Mouse (Mus musculus) heart, postnatal 0 days (tissue): Measurements from ENCODE around the gene Kctd18. TPM values are rescaled to one million over a fixed set of nuclear protein-coding genes. Genes with fewer than 3 reads are reported as not detected.

Source experiments
- ATAC-seq: fragments of 200-750 bp; cut with Nextera tagmentation; 2 replicates; pipeline ENCODE4 v1.8.0; 2017; ENCODE audit warnings: low read depth, moderate number of reproducible peaks, moderate library complexity; ENCODE audit not compliant: insufficient read depth
- DNase-seq: peaks from one replicate; pipeline ENCODE4 v3.0.0-alpha.2; 2016; ENCODE audit warnings: low spot score
- H3K27ac ChIP-seq: fragments of 300-500 bp; sonication (generic); 2 replicates; pipeline ENCODE4 v1.5.1; 2014; ENCODE audit warnings: low read depth, mild to moderate bottlenecking
- H3K27me3 ChIP-seq: fragments of 300-500 bp; sonication (generic); 2 replicates; pipeline ENCODE4 v1.6.1; 2014; ENCODE audit warnings: low read length, mixed read lengths; ENCODE audit not compliant: control insufficient read depth, insufficient read depth
- H3K36me3 ChIP-seq: fragments of 300-500 bp; sonication (generic); replicated peaks from 2 replicates; pipeline ENCODE4 v1.6.1; 2014; ENCODE audit warnings: low read length, mixed read lengths; ENCODE audit not compliant: control insufficient read depth, insufficient read depth
- H3K4me1 ChIP-seq: fragments of 300-500 bp; sonication (generic); 2 replicates; pipeline ENCODE4 v1.6.1; 2014; ENCODE audit warnings: antibody characterized with exemption; ENCODE audit not compliant: control insufficient read depth, insufficient read depth
- H3K4me2 ChIP-seq: fragments of 300-500 bp; sonication (generic); 2 replicates; pipeline ENCODE4 v1.6.1; 2014; ENCODE audit warnings: low read depth, mild to moderate bottlenecking, low read length, moderate library complexity
- H3K4me3 ChIP-seq: fragments of 300-500 bp; sonication (generic); 2 replicates; pipeline ENCODE4 v1.5.1; 2014; ENCODE audit warnings: low read depth, low read length
- H3K9ac ChIP-seq: fragments of 300-500 bp; sonication (generic); replicated peaks from 2 replicates; pipeline ENCODE4 v1.6.1; 2014; ENCODE audit warnings: low read depth, low read length, mixed read lengths
- H3K9me3 ChIP-seq: fragments of 300-500 bp; sonication (generic); replicated peaks from 2 replicates; pipeline ENCODE4 v1.6.1; 2016; ENCODE audit warnings: low read length; ENCODE audit not compliant: control insufficient read depth
- CTCF ChIP-seq: IDR thresholded peaks from 2 replicates; pipeline ENCODE4 v1.5.1; 2016; ENCODE audit warnings: antibody characterized with exemption, control low read depth, low read depth
- EP300 ChIP-seq: IDR thresholded peaks from 2 replicates; pipeline ENCODE4 v1.6.1; 2016; ENCODE audit warnings: antibody characterized with exemption, low read depth
- WGBS: fragments of 180-500 bp; shearing (Covaris S2); extraction: QIAGEN DNeasy Blood & Tissue Kit; methylation state at CpG from one replicate; pipeline ENCODE4 v1.1.7; 2014; 5-methylcytosine and 5-hydroxymethylcytosine counted together
- polyA plus RNA-seq: library from polyadenylated mRNA; unstranded; fragments of >200 nt; fragmentation: Nextera tagmentation; extraction: Ambion mirVana; gene quantifications from 2 replicates; pipeline ENCODE4 v1.2.1, GENCODE M21; 2015
- total RNA-seq: library from RNA; depleted of rRNA; stranded (reverse); fragments of >200 nt; gene quantifications from 2 replicates; pipeline ENCODE4 v1.2.3, GENCODE M21; 2014; ENCODE audit warnings: low replicate concordance; rRNA removed

Gene Kctd18
- total RNA-seq = 8.9 and 13.6 TPM in 2 replicates
- polyA plus RNA-seq = 7.6 and 7.8 TPM in 2 replicates

DNA sequence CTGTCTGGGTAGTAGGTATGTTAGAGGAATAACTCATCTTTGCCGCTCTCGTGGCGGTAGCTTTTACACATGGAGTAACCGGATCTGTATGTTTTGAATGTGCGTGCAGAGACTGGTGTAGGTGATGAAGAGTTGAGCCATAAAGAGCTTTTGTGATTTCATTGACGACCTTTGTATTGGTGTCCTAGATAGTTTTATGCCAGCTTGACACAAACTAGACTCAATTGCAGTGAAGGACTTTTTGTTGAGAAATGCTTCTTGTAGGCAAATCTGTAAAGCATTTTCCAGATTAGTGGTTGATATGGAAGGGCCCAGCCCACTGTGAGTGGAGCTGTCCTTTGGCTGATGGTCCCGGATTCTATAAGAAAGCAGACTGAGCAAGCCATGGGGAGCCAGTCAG, at the start of gene Kctd18:
TSS of gene Kctd18 (minus strand) at position 101 of the 400 bp plus-strand sequence.
- no peaks in the 10 kb centered on the region for H3K9me3 ChIP-seq
- peaks cover 63% of the 10 kb centered on the region for H3K36me3 ChIP-seq

DNA sequence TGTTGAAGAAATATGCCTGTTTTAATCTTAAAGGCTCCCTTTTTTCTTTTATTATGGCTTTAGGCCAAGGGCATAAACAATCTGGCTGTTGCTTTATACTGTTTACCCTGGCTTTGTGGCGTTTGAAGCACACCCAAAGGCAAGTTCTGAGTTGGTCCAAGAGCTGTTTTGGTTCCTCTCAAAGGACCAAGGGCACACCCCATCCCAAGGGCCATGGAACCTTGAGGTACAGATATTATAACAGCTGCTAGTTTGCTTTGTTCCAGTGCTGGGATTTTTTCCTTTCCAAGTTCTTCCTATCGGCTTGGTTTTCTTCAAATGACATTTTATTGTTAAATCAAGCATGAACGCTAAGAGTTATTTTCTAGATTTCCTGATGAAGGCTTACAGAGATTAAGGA, 46.9 kb upstream of the Kctd18 start:
- Histone ChIP-seq H3K9me3 (no peaks in the 10 kb centered on the region), H3K9ac (no peak overlapping the region), H3K4me2 (no peak overlapping the region), H3K27me3 (no peaks in the 10 kb centered on the region), H3K4me1 (no peaks in the 10 kb centered on the region), H3K36me3 (no peaks in the 10 kb centered on the region), H3K4me3 (no peak overlapping the region), H3K27ac (no peak overlapping the region)
- DNase-seq (no peak), ATAC-seq (no peak)
- TF ChIP-seq EP300 (no peak), CTCF (no peak)
- WGBS = 55% methylated on average over 3 of the region's 3 CpGs

More for the DNA sequence above, at the start of gene Kctd18:
- Histone ChIP-seq H3K27me3 (no peaks in the 10 kb centered on the region), H3K27ac (no peak within 1 kb of the TSS), H3K4me1 (no peaks in the 10 kb centered on the region), H3K4me3 (no peak within 1 kb of the TSS), H3K9ac (no peak within 1 kb of the TSS), H3K4me2 (no peak within 1 kb of the TSS)
- TF ChIP-seq EP300 = no peak
- TF ChIP-seq CTCF = no peak
- no peak for DNase-seq
- no peak for ATAC-seq
- WGBS = 96% methylated on average over 7 of the region's 7 CpGs

DNA sequence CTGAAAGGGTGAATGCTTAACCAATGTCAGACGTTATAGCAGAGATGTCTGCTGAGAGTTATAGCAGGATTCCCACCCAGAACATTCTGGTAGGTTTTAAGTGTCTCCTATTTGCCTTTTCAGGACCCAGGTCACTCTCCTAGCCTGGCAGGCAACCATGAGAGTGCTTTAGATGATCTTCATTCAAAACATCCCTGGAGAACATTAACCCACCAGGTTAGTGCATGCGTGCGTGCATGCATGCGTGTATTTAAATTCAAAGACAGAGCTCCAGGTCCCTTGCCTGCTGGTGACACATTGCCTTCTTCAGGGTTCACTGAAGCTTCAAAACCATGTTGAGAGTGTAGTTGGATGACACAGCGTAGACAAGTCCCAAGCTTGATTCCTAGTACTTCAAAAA, 46.4 kb upstream of the Kctd18 start:
- ATAC-seq = no peak
- DNase-seq = no peak
- Histone ChIP-seq H3K9me3 (no peaks in the 10 kb centered on the region), H3K27me3 (no peaks in the 10 kb centered on the region), H3K4me2 (no peak overlapping the region), H3K27ac (no peak overlapping the region), H3K36me3 (no peaks in the 10 kb centered on the region), H3K4me3 (no peak overlapping the region), H3K4me1 (no peaks in the 10 kb centered on the region), H3K9ac (no peak overlapping the region)
- WGBS = 85% methylated on average over 5 of the region's 5 CpGs
- TF ChIP-seq EP300 (no peak), CTCF (no peak)

DNA sequence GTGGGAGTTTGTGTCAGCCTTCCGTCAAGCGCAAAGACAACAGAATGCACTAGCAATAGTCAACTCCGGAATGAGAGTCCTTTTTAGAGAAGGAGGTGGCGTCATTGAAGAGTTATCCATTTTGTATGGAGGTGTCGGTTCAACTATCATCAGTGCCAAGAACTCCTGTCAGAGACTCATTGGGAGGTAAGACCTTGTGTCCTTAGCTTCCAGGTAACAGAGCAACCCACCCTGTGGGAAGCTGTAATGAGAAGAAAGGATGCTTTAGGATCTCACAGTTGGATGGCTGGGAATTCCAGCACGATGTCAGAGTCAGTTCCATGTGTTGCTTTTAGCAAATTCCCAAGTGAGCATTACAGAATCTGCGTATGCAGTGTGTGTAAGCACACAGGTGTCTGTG, 43.4 kb upstream of the Kctd18 start:
- TF ChIP-seq EP300 (no peak), CTCF (no peak)
- WGBS = 87% methylated on average over 7 of the region's 7 CpGs
- no peak for ATAC-seq

DNA sequence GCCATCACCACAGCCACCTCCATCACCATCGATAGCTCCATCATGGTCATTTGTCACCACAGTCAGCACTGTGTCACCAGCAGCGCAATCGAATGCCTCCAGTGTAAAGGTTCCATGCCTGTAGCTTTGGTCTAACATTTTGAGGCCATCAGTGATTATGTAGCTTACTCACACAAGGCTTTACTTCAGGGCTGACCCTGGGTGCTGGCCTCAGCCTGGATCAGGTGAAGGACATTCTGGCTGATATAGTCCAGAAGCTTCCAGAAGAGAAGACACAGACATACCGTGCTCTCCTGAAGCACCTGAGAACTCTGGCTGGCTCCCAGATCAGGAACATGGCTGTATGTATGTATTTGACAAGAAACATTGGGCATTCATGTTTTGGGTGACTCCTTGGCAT, 40.1 kb upstream of the Kctd18 start:
- H3K27ac ChIP-seq = no peak overlapping the region
- DNase-seq (no peak), ATAC-seq (no peak)
- H3K9me3 ChIP-seq = no peaks in the 10 kb centered on the region
- H3K27me3 ChIP-seq = no peaks in the 10 kb centered on the region
- TF ChIP-seq EP300 (no peak), CTCF (no peak)
- H3K4me3 ChIP-seq = no peak overlapping the region
- H3K36me3 ChIP-seq = no peaks in the 10 kb centered on the region
- H3K4me2 ChIP-seq = no peak overlapping the region
- H3K9ac ChIP-seq = no peak overlapping the region
- 84% methylated on average over 4 of the region's 4 CpGs for WGBS
- no peaks in the 10 kb centered on the region for H3K4me1 ChIP-seq

More for the DNA sequence above, 43.4 kb upstream of the Kctd18 start:
- H3K9me3 ChIP-seq = no peaks in the 10 kb centered on the region
- H3K36me3 ChIP-seq = no peaks in the 10 kb centered on the region
- no peaks in the 10 kb centered on the region for H3K4me1 ChIP-seq
- no peaks in the 10 kb centered on the region for H3K27me3 ChIP-seq
- H3K9ac ChIP-seq = no peak overlapping the region
- DNase-seq = no peak
- H3K4me3 ChIP-seq = no peak overlapping the region
- no peak overlapping the region for H3K27ac ChIP-seq
- no peak overlapping the region for H3K4me2 ChIP-seq

DNA sequence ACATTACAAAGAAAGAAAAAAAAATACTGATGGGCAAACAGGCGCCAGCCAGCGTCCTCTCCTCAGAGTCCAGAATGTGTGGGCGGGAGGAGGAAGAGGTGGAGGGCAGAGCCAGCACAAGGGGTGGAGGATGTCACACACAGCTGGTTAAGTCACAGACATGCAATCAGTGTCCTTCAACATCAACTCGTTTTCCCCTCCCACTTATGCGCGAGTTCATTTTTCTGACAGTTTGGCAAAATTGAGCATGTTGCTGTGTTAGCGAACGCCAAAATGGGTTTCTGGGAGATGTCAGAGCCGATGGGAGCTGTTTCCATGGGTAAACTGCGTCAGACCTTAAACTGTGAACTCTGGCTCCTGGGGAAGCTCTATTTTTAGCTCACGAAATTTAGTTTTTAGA, 38.2 kb upstream of the Kctd18 start:
- H3K27ac ChIP-seq = no peak overlapping the region
- ATAC-seq = no peak
- H3K4me2 ChIP-seq = no peak overlapping the region
- H3K36me3 ChIP-seq = no peaks in the 10 kb centered on the region
- DNase-seq = no peak
- no peaks in the 10 kb centered on the region for H3K9me3 ChIP-seq
- TF ChIP-seq CTCF = no peak
- no peak for TF ChIP-seq EP300
- H3K4me3 ChIP-seq = no peak overlapping the region
- WGBS = 57% methylated on average over 11 of the region's 11 CpGs
- no peaks in the 10 kb centered on the region for H3K27me3 ChIP-seq
- no peaks in the 10 kb centered on the region for H3K4me1 ChIP-seq
- no peak overlapping the region for H3K9ac ChIP-seq
